Mouse (Mus musculus) heart, postnatal 0 days (tissue): ENCODE results near the gene Lrrc8b. TPM values are rescaled to one million over a fixed set of nuclear protein-coding genes. Genes with fewer than 3 reads are reported as not detected.

Source experiments
- ATAC-seq: fragments of 200-750 bp; cut with Nextera tagmentation; 2 replicates; pipeline ENCODE4 v1.8.0; 2017; ENCODE audit warnings: low read depth, moderate number of reproducible peaks, moderate library complexity; ENCODE audit not compliant: insufficient read depth
- DNase-seq: peaks from one replicate; pipeline ENCODE4 v3.0.0-alpha.2; 2016; ENCODE audit warnings: low spot score
- H3K27ac ChIP-seq: fragments of 300-500 bp; sonication (generic); 2 replicates; pipeline ENCODE4 v1.5.1; 2014; ENCODE audit warnings: low read depth, mild to moderate bottlenecking
- H3K27me3 ChIP-seq: fragments of 300-500 bp; sonication (generic); 2 replicates; pipeline ENCODE4 v1.6.1; 2014; ENCODE audit warnings: low read length, mixed read lengths; ENCODE audit not compliant: control insufficient read depth, insufficient read depth
- H3K36me3 ChIP-seq: fragments of 300-500 bp; sonication (generic); replicated peaks from 2 replicates; pipeline ENCODE4 v1.6.1; 2014; ENCODE audit warnings: low read length, mixed read lengths; ENCODE audit not compliant: control insufficient read depth, insufficient read depth
- H3K4me1 ChIP-seq: fragments of 300-500 bp; sonication (generic); 2 replicates; pipeline ENCODE4 v1.6.1; 2014; ENCODE audit warnings: antibody characterized with exemption; ENCODE audit not compliant: control insufficient read depth, insufficient read depth
- H3K4me2 ChIP-seq: fragments of 300-500 bp; sonication (generic); 2 replicates; pipeline ENCODE4 v1.6.1; 2014; ENCODE audit warnings: low read depth, mild to moderate bottlenecking, low read length, moderate library complexity
- H3K4me3 ChIP-seq: fragments of 300-500 bp; sonication (generic); 2 replicates; pipeline ENCODE4 v1.5.1; 2014; ENCODE audit warnings: low read depth, low read length
- H3K9ac ChIP-seq: fragments of 300-500 bp; sonication (generic); replicated peaks from 2 replicates; pipeline ENCODE4 v1.6.1; 2014; ENCODE audit warnings: low read depth, low read length, mixed read lengths
- H3K9me3 ChIP-seq: fragments of 300-500 bp; sonication (generic); replicated peaks from 2 replicates; pipeline ENCODE4 v1.6.1; 2016; ENCODE audit warnings: low read length; ENCODE audit not compliant: control insufficient read depth
- CTCF ChIP-seq: IDR thresholded peaks from 2 replicates; pipeline ENCODE4 v1.5.1; 2016; ENCODE audit warnings: antibody characterized with exemption, control low read depth, low read depth
- EP300 ChIP-seq: IDR thresholded peaks from 2 replicates; pipeline ENCODE4 v1.6.1; 2016; ENCODE audit warnings: antibody characterized with exemption, low read depth
- WGBS: fragments of 180-500 bp; shearing (Covaris S2); extraction: QIAGEN DNeasy Blood & Tissue Kit; methylation state at CpG from one replicate; pipeline ENCODE4 v1.1.7; 2014; 5-methylcytosine and 5-hydroxymethylcytosine counted together
- polyA plus RNA-seq: library from polyadenylated mRNA; unstranded; fragments of >200 nt; fragmentation: Nextera tagmentation; extraction: Ambion mirVana; gene quantifications from 2 replicates; pipeline ENCODE4 v1.2.1, GENCODE M21; 2015
- total RNA-seq: library from RNA; depleted of rRNA; stranded (reverse); fragments of >200 nt; gene quantifications from 2 replicates; pipeline ENCODE4 v1.2.3, GENCODE M21; 2014; ENCODE audit warnings: low replicate concordance

Gene Lrrc8b
- total and polyA plus RNA-seq, 2 experiments from 2014 or later, result 2.6 to 4.8 TPM

DNA sequence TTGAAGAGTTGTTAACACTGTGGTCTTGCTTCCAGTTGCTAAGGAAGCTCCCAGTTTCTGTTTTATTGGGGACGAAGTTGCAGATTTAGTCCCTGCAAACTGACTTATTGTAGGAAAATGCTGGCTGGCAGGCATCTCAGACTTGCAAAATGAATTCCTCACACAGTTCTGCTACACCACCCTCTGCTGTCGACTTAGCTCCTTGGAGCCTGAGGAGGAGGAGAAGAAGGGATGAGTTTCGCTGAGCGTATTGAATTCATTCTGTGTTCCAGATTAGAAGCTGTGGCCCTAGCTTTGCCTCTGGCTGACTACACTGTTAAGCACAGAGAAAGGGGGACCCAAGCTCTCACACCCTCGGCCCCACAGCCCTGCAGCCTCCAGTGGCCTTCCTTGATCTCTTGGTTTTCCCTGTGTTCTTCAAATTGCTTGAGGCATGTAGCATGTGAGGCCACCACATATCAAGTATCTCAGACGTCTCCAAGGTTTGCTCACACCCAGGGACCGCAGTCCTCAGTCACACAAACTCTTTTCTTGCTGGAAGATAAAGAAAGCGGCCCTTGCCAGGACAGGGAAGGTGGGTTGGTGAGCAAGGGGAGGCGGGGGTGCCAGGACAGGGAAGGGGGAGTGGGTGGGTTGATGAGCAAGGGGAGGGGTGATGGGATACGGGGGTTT lies 78.8 kb downstream of the Lrrc8b start:
- DNase-seq (no peak), ATAC-seq (no peak)
- TF ChIP-seq CTCF (no peak), EP300 (no peak)
- Histone ChIP-seq H3K9me3 (no peaks in the 10 kb centered on the region), H3K36me3 (no peaks in the 10 kb centered on the region), H3K9ac (no peak overlapping the region), H3K27ac (no peak overlapping the region), H3K27me3 (no peaks in the 10 kb centered on the region), H3K4me1 (0 out of 2 replicates have a peak, but pooled peaks cover 5% of the 10 kb centered on the region), H3K4me2 (no peak overlapping the region), H3K4me3 (no peak overlapping the region)
- 67% methylated on average over 10 of the region's 10 CpGs for WGBS

DNA sequence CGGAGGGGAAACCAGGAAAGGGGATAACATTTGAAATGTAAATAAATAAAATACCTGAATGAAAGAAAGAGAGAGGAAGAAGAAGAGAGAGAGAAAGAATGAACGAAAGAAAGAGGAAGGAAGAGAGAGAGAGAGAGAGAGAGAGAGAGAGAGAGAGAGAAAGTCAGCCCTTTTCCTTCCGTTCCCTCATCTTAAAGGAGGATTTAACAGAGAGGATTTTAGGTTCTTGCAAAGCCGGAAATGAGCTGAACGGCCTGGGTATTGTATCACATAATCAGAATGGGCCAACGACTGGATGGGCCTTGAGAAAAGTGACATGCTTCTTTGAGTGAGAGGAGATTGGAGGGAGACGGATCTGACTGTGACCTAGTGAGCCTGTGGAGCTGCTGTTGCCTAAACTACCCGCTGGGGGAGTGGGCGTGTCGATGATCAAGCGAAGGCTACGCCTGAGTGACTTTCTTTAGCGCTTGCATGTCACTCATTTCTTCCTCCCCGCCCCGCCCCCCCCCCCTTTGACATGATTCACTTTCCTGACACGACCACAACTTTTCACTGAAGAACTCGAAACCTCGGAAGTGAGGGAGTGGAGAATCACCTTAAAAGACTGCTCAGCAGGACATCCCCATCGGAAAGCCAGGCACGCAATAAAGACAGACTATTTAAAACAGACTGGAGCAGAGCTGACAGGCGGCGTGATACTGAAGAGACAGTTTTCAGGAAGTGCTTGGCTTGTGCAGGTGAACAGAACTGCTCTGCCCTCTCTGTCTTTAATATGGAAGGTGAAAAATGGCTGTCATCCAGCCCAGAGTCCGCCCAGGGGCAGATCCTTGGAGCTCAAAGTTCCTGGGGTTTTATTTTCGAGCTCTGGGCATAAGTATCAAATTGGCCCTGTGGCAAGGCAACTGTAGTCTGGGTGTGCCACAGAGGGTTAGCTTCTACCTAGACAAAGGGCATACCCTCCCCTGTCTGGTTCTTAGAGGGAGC lies 79.6 kb downstream of the Lrrc8b start:
- DNase-seq (peak; percentile 84), ATAC-seq (peak; percentile 84)
- Histone ChIP-seq H3K36me3 (no peaks in the 10 kb centered on the region), H3K4me2 (peak overlapping the region; percentile 64), H3K9me3 (no peaks in the 10 kb centered on the region), H3K9ac (0 out of 2 replicates have a peak overlapping the region, but pooled peaks have one; percentile 30), H3K4me1 (0 out of 2 replicates have a peak, but pooled peaks cover 5% of the 10 kb centered on the region), H3K27me3 (no peaks in the 10 kb centered on the region), H3K4me3 (peak overlapping the region; percentile 36), H3K27ac (no peak overlapping the region)
- TF ChIP-seq CTCF (peak; percentile 47), EP300 (no peak)
- WGBS, result 10% methylated on average over 23 of the region's 24 CpGs

DNA sequence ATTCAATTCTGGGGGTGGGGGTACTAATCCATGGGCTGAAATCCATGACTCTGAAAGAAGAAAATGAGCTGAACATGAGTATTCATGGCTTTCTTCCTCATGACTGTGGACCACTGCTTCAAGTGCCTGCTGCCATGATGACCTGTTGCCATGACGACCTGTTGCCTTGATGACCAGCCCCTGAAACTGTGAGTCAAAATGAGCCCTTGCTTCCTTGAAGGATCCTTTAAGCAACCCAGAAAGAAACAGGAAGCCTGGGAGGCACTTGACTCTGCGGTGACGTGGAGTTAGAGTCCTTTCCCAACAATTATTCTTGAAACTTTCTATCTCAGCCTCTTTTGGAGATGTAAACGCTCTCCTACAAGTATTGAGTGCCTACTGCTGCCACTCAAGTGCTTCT lies 80.6 kb downstream of the Lrrc8b start:
- Histone ChIP-seq H3K9ac (no peak overlapping the region), H3K27me3 (no peaks in the 10 kb centered on the region), H3K4me1 (0 out of 2 replicates have a peak, but pooled peaks cover 5% of the 10 kb centered on the region), H3K27ac (no peak overlapping the region), H3K9me3 (no peaks in the 10 kb centered on the region), H3K36me3 (no peaks in the 10 kb centered on the region), H3K4me3 (no peak overlapping the region), H3K4me2 (no peak overlapping the region)
- ATAC-seq (no peak), DNase-seq (no peak)
- WGBS, result 84% methylated on average over 4 of the region's 4 CpGs
- no peak for TF ChIP-seq CTCF
- no peak for TF ChIP-seq EP300

DNA sequence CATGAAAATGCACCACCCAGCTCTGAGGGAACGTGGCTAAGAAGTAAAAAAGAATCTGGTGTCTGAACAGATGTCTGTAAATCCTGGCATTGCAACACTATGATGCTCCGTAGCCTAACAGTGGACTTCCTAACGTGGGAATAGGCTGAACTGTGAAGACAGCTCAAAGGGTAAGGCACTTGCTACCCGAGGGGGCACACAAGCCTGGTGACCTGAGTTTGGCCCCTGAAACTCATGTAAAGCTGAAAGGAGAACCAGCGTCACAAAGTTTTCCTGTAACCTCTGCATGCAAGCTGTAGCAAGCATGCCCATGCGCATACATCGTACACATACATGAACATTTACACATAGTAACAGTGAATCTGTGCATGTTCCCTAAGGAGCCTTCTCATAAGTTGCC lies 81.0 kb downstream of the Lrrc8b start:
- no peaks in the 10 kb centered on the region for H3K36me3 ChIP-seq

DNA sequence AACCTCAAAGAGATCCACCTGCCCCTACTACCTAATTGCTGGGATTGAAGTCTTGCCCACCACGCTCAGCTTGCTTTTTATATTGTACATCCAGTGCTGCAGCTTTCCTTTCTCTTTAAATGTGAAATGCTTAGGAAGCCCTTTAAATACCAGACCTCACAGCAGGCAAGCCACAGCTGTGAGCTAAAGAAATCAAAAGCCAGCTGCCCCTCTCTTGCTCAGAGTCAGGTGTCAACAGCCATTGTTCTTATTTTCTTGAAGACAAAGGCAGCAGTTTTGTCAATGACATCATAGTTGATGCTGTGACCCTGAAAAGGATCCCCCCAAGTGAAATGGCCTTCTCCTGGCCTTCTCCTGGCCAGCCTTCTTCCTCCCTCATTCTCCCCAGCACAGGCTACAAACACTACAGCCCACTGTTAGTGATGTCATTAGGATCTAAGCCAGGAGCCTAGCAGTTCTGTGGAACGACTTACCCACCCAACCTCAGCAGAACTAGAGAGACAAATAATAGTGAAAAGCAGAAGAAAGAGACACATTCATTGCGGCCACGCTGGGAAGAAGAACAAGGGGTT lies 82.9 kb downstream of the Lrrc8b start:
- 0 out of 2 replicates have a peak, but pooled peaks cover 5% of the 10 kb centered on the region for H3K4me1 ChIP-seq

More for the DNA sequence above, 81.0 kb downstream of the Lrrc8b start:
- H3K4me3 ChIP-seq, result no peak overlapping the region
- H3K4me1 ChIP-seq, result 0 out of 2 replicates have a peak, but pooled peaks cover 5% of the 10 kb centered on the region
- H3K27me3 ChIP-seq, result no peaks in the 10 kb centered on the region
- no peak overlapping the region for H3K9ac ChIP-seq
- no peak overlapping the region for H3K4me2 ChIP-seq
- no peak for DNase-seq
- WGBS, result 85% methylated on average over 7 of the region's 7 CpGs
- H3K9me3 ChIP-seq, result no peaks in the 10 kb centered on the region
- TF ChIP-seq EP300 (no peak), CTCF (no peak)
- no peak overlapping the region for H3K27ac ChIP-seq
- ATAC-seq, result no peak

More for the DNA sequence above, 82.9 kb downstream of the Lrrc8b start:
- Histone ChIP-seq H3K27ac (peak overlapping the region; percentile 4; the same call in 1 of the 2 replicates), H3K4me3 (no peak overlapping the region), H3K9me3 (no peaks in the 10 kb centered on the region), H3K4me2 (no peak overlapping the region), H3K9ac (no peak overlapping the region), H3K36me3 (no peaks in the 10 kb centered on the region), H3K27me3 (no peaks in the 10 kb centered on the region)
- 58% methylated on average over 4 of the region's 4 CpGs for WGBS
- no peak for TF ChIP-seq CTCF
- no peak for TF ChIP-seq EP300
- ATAC-seq, result 0 out of 2 replicates have a peak, but pooled peaks have one; percentile 20
- DNase-seq, result no peak
